ENCODE assay signal across 9 mouse cellular contexts in genomic region chr10:45114462-45114861, GRCm38 (mm10). TPM values are rescaled to one million over a fixed set of nuclear protein-coding genes. Genes with fewer than 3 reads are reported as not detected.
DNase-seq lines count a peak whose midpoint lies in the region; ATAC-seq lines count a peak whose summit lies in the region.
"Had no signal": no experiment of that assay in that cellular context is flagged by ENCODE, and none has a peak within 500 bp of the region (broad histone marks: within the 10 kb centered on the region; RNA-seq: fewer than 3 reads in every experiment).

No protein-coding gene starts in this region.

- no peak overlapping the region for H3K4me3 ChIP-seq in midbrain, embryonic 14.5 days (replicated peaks; ENCODE audit: low read depth, low read length)
- no peak overlapping the region for H3K4me3 ChIP-seq in midbrain, embryonic 11.5 days (ENCODE audit: low read depth, low read length)
- H3K4me3 ChIP-seq in hindbrain, embryonic 14.5 days (replicated peaks; ENCODE audit: low read length) = no peak overlapping the region
- H3K4me3 ChIP-seq: limb, embryonic 13.5 days had no signal

- H3K27ac ChIP-seq in midbrain, embryonic 14.5 days (replicated peaks; ENCODE audit: low read depth, low read length) = no peak overlapping the region
- no peak overlapping the region for H3K27ac ChIP-seq in midbrain, embryonic 11.5 days (ENCODE audit: low read depth, low read length)
- no peak overlapping the region for H3K27ac ChIP-seq in hindbrain, embryonic 14.5 days
- H3K27ac ChIP-seq: limb, embryonic 13.5 days had no signal

- intact Hi-C loops in heart, postnatal 25 days (cut with DNase I) = no loop called here

- H3K36me3 ChIP-seq in midbrain, embryonic 14.5 days (ENCODE audit: control insufficient read depth, insufficient read depth, low read length) = peaks cover 42% of the 10 kb centered on the region
- peaks cover 20% of the 10 kb centered on the region; the same call in 1 of the 2 replicates for H3K36me3 ChIP-seq in midbrain, embryonic 11.5 days (ENCODE audit: control insufficient read depth, insufficient read depth, low read length)
- peaks cover 58% of the 10 kb centered on the region for H3K36me3 ChIP-seq in hindbrain, embryonic 14.5 days (replicated peaks; ENCODE audit: control insufficient read depth, insufficient read depth)

- H3K9me3 ChIP-seq in midbrain, embryonic 14.5 days (ENCODE audit: control insufficient read depth, low read length) = no peaks in the 10 kb centered on the region
- no peaks in the 10 kb centered on the region for H3K9me3 ChIP-seq in midbrain, embryonic 11.5 days (ENCODE audit: control insufficient read depth, low read length)
- H3K9me3 ChIP-seq in hindbrain, embryonic 14.5 days (ENCODE audit: control insufficient read depth, low read length) = no peaks in the 10 kb centered on the region

- H3K27me3 ChIP-seq in midbrain, embryonic 14.5 days (ENCODE audit: control insufficient read depth, insufficient read depth, low read length) = no peaks in the 10 kb centered on the region
- H3K27me3 ChIP-seq in midbrain, embryonic 11.5 days (ENCODE audit: control insufficient read depth, insufficient read depth, low read length) = no peaks in the 10 kb centered on the region
- H3K27me3 ChIP-seq in hindbrain, embryonic 14.5 days (ENCODE audit: control insufficient read depth, insufficient read depth, low read length) = no peaks in the 10 kb centered on the region
- H3K27me3 ChIP-seq: limb, embryonic 13.5 days had no signal

- ATAC-seq in midbrain, embryonic 14.5 days (ENCODE audit: low FRiP score, low TSS enrichment) = no peak
- no peak for ATAC-seq in midbrain, embryonic 11.5 days (ENCODE audit: low FRiP score)
- ATAC-seq in hindbrain, embryonic 14.5 days (ENCODE audit: low FRiP score) = 0 out of 2 replicates have a peak, but pooled peaks have one; percentile 46

- peak; percentile 39 to 52 for DNase-seq in heart, adult 18-20 months
- DNase-seq in heart, postnatal 25 days (ENCODE audit: low spot score) = no peak
- peak; percentile 64 for DNase-seq in midbrain, embryonic 14.5 days
- no peak for DNase-seq in midbrain, embryonic 11.5 days (ENCODE audit: low spot score, missing footprints)
- peak; percentile 49 for DNase-seq in hindbrain, embryonic 14.5 days (ENCODE audit: low spot score)
- peak; percentile 57 to 65 for DNase-seq in thymus, postnatal 36 days
- DNase-seq in right cerebral cortex, adult 18-20 months = no peak
- no peak for DNase-seq in adrenal gland, adult 18-20 months (ENCODE audit: low spot score in 2 of 2)

- no peak overlapping the region for H3K4me2 ChIP-seq in midbrain, embryonic 14.5 days (ENCODE audit: low read length)
- no peak overlapping the region for H3K4me2 ChIP-seq in midbrain, embryonic 11.5 days
- no peak overlapping the region for H3K4me2 ChIP-seq in hindbrain, embryonic 14.5 days (replicated peaks)
- H3K4me2 ChIP-seq: limb, embryonic 13.5 days had no signal

- no peaks in the 10 kb centered on the region for H3K4me1 ChIP-seq in midbrain, embryonic 14.5 days (ENCODE audit: control insufficient read depth, insufficient read depth, low read length)
- no peaks in the 10 kb centered on the region for H3K4me1 ChIP-seq in midbrain, embryonic 11.5 days (ENCODE audit: control insufficient read depth, insufficient read depth, low read length)
- H3K4me1 ChIP-seq in hindbrain, embryonic 14.5 days (replicated peaks; ENCODE audit: control insufficient read depth, insufficient read depth, low read length) = no peaks in the 10 kb centered on the region
- H3K4me1 ChIP-seq: limb, embryonic 13.5 days had no signal

- H3K9ac ChIP-seq in midbrain, embryonic 14.5 days (replicated peaks; ENCODE audit: low read length) = no peak overlapping the region
- no peak overlapping the region for H3K9ac ChIP-seq in midbrain, embryonic 11.5 days (ENCODE audit: low read length)
- no peak overlapping the region for H3K9ac ChIP-seq in hindbrain, embryonic 14.5 days
- H3K9ac ChIP-seq: limb, embryonic 13.5 days had no signal

- WGBS in midbrain, embryonic 14.5 days = 85% methylated on average over 4 of the region's 4 CpGs
- WGBS in midbrain, embryonic 11.5 days = 93% methylated on average over 4 of the region's 4 CpGs
- 97% methylated on average over 4 of the region's 4 CpGs for WGBS in hindbrain, embryonic 14.5 days

RNA-seq across cellular contexts. Expression of gene Prep, which starts 47.5 kb away (rescaled TPM):
- 10 to 100 TPM; 12.3 to 12.5 TPM for total RNA-seq in heart, adult 18-20 months (2021)
- total RNA-seq in heart, postnatal 25 days (2021) = 10 to 100 TPM; 15.5 to 16.5 TPM
- polyA plus RNA-seq in midbrain, embryonic 14.5 days (2014; fragmentation: Nextera tagmentation; extraction: Ambion mirVana) = 17.1 and 23.6 TPM in 2 replicates
- 27.3 and 29.2 TPM in 2 replicates for polyA plus RNA-seq in midbrain, embryonic 11.5 days (2014; fragmentation: Nextera tagmentation; extraction: Ambion mirVana)
- 21.7 and 24.8 TPM in 2 replicates for polyA plus RNA-seq in hindbrain, embryonic 14.5 days (2014; fragmentation: Nextera tagmentation; extraction: Ambion mirVana)
- 10 to 100 TPM; 11.2 to 21.5 TPM for total RNA-seq in adrenal gland, adult 18-20 months (2021)

Comparison
In these comparisons a context has a peak if more than half of its experiments do, and no peak if none do; other contexts are left out.
1. DNase-seq: peak in heart, adult 18-20 months (2 of 2), midbrain, embryonic 14.5 days (single experiment), hindbrain, embryonic 14.5 days (single experiment) and thymus, postnatal 36 days (2 of 2); none in heart, postnatal 25 days (single experiment), midbrain, embryonic 11.5 days (single experiment), right cerebral cortex, adult 18-20 months (single experiment) and adrenal gland, adult 18-20 months (0 of 2).